Mouse (Mus musculus): ENCODE measurements around the gene Mlph.

The Mlph gene

DNA sequence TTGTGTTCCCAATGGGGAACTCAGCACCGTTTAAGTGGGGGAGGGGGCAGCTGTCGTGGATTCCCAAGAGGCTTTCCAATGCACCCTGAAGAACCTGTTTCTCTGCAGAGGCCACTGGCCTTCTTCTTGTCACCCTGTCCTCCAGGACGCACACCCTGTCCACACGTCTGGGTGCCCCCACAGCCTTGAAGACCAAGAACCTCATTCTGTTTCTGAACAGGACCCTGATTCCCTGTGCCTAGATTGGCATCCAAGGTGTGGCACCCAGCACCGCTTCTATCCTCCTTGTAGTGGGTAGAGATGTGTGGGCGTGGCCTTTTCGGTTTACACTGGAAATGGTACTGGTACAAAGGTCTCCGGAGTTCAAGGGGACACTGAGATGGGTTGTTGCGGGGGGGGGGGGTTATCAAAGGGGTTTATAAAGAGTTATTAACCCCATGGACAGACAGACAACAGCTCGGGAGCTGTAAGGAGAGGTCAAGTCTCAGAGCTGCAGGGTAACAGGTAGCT lies 55.1 kb downstream of the Mlph start:
- DNase-seq (ENCODE audit: low read depth, low spot score): no peak
- Histone ChIP-seq H3K36me3 (ENCODE audit: control insufficient read depth, insufficient read depth, low read length, poor library complexity, severe bottlenecking) (no peaks in the 10 kb centered on the region), H3K27me3 (ENCODE audit: control insufficient read depth, insufficient read depth, low read length, poor library complexity, severe bottlenecking) (no peaks in the 10 kb centered on the region)

DNA sequence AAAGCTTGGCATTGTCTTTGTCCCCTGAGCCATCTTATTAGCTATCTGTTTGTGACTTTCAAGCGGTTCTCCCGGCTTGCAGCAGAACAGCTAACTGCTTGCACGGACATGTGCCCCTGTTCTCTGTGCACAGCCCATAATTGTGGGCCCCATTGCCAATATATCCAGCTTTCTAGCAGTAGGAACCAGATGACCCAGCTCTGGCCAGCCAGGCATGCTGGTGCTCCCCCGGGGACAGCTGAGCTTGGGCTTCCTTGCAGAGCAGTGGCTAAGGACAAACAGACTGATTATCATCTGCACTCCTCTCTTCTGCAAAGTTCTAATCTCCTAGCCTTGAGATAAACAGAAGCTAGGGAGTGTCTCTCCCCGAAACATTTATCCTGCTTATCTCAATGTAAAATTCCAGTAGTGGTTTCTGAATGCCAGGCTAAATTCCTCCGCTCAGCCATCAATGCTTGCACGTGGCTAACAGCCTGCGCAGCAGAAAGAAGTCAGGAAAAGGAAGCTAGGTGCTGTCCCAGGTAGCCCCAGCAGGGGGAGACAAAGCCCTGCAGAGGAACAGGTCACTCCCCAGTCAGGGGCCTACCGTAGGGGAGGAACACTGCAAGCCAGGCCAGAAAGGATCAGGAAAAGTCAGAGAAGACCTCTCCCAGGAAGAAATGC lies 58.2 kb downstream of the Mlph start:
- H3K36me3 ChIP-seq (ENCODE audit: control insufficient read depth, insufficient read depth, low read length, poor library complexity, severe bottlenecking): no peaks in the 10 kb centered on the region
- peak; percentile 79 for DNase-seq (ENCODE audit: low read depth, low spot score)
- no peaks in the 10 kb centered on the region for H3K27me3 ChIP-seq (ENCODE audit: control insufficient read depth, insufficient read depth, low read length, poor library complexity, severe bottlenecking)

DNA sequence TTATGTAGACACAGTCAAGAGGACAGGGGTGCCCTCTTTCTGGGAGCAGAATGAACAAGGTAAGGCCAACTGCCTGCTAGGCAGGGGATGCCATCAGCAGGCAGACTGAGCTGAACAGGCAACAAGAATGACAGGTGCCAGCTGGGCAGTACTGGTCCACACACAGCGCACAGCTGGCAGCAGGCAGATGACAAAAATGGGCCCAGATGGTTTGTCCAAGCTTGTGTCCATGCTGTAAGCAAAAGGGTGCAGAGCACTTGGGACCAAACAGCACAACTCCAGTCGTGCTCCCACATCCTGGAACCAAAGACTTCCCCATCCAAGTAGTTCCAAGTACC lies 58.7 kb downstream of the Mlph start:
- Histone ChIP-seq H3K36me3 (ENCODE audit: control insufficient read depth, insufficient read depth, low read length, poor library complexity, severe bottlenecking) (no peaks in the 10 kb centered on the region), H3K27me3 (ENCODE audit: control insufficient read depth, insufficient read depth, low read length, poor library complexity, severe bottlenecking) (no peaks in the 10 kb centered on the region)
- no peak for DNase-seq (ENCODE audit: low read depth, low spot score)

DNA sequence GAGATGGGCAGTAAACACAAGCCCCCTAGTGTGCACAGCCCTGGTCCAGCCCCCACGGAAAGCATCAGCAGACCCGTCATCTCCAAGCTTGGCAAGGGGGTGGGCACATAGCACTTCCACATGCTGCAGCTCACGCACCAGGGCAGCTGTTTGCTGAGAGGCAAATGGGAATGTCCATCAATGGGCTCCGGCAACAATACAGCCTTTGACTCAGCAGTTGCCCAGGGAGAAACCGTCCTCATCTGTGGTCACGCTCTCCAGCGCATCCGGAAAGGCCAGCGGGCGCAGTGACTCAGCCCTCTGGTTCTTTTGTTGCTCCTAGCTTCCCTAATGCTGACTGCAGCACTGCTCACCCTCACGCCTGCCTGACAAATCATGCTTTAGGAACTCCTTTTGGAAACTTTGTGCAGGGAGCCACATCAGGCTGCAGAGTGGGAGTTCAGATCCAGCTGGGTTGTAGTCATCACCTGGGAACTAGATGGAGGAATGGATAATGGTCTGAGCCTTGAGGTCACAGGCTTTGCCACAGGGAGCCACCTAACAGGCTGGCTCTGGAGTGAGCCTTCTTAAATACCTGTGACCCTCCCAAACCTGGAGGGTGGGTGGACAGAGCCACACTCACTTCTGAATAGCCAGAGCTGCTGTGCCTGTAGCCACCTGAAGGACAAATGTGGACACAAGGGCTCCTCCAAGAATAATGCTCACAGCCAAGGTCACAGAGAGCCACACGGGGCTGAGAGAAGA lies 60.2 kb downstream of the Mlph start:
- H3K27me3 ChIP-seq (ENCODE audit: control insufficient read depth, insufficient read depth, low read length, poor library complexity, severe bottlenecking): no peaks in the 10 kb centered on the region
- DNase-seq (ENCODE audit: low read depth, low spot score): no peak
- no peaks in the 10 kb centered on the region for H3K36me3 ChIP-seq (ENCODE audit: control insufficient read depth, insufficient read depth, low read length, poor library complexity, severe bottlenecking)

DNA sequence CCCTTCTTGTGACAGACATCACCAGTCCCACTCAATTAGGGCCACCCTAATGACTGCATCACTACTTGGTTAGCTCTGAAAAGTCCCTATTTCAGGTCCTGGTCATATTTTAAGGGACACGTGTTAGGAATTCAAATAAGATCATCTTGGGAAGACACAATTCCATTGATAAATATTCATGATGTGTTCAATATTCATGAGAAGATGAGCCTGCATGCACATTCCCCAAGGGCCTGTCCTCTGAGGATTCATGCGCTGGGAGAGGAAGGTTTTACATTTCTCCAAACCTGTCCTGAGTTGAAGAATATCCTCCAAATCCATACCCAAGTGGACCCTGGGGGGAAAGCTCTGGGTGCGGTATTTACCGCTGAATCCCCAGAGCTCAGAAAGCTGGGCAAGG lies 61.1 kb downstream of the Mlph start:
- DNase-seq (ENCODE audit: low read depth, low spot score): no peak
- Histone ChIP-seq H3K27me3 (ENCODE audit: control insufficient read depth, insufficient read depth, low read length, poor library complexity, severe bottlenecking) (no peaks in the 10 kb centered on the region), H3K36me3 (ENCODE audit: control insufficient read depth, insufficient read depth, low read length, poor library complexity, severe bottlenecking) (no peaks in the 10 kb centered on the region)

DNA sequence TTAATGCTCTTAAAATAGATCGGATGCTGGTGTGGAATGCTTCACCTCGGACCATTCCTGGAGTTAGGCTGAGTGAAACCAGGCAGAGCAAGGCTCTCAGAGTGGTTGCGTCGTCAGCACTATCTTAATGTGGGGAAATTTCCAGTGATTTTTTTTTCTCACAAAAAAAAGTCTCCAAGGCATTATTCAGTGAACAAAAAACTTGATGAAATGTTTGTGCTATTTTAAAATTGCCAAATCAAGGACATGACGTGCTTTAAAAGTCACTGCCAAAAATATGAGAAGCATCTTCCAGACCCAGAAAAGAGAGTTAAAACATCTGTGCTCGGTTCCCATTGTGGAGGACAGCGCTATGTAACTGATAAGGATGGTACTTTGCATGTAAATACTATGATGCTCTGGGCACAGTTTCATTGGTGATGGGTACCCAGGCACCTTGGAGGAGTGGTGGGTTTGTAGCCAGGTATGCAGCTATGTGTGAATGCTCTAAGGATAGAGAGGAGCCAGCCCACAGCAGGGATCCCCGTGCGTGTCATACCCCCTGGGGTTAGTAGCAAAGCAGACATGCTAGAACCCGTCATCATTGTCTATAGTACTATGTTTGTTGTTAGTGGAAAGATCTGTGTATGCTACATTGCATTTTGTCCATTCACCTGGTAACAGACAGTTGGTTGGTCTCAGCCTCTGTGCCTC lies 65.9 kb downstream of the Mlph start:
- DNase-seq (ENCODE audit: low read depth, low spot score): no peak
- Histone ChIP-seq H3K27me3 (ENCODE audit: control insufficient read depth, insufficient read depth, low read length, poor library complexity, severe bottlenecking) (no peaks in the 10 kb centered on the region), H3K36me3 (ENCODE audit: control insufficient read depth, insufficient read depth, low read length, poor library complexity, severe bottlenecking) (no peaks in the 10 kb centered on the region)

DNA sequence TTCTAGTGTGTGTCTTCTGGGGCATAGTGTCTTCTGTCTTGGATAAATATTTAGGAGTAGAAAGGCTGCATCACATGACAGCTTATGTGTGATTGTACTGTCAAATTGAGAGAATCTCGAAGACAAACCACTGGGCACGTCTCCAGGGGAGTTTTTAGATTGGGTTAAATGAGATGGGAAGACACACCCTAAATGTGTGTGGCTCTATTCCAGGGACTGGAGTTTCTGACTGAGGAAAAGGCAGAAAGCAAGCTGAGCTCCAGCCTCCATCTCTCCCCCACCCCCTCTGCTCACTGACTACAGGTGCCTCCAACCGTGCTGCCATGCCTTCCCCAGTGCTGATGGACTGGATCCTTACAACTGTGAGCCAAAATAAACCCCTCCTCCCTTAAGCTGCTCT lies 66.5 kb downstream of the Mlph start:
- H3K36me3 ChIP-seq (ENCODE audit: control insufficient read depth, insufficient read depth, low read length, poor library complexity, severe bottlenecking): no peaks in the 10 kb centered on the region
- no peak for DNase-seq (ENCODE audit: low read depth, low spot score)
- H3K27me3 ChIP-seq (ENCODE audit: control insufficient read depth, insufficient read depth, low read length, poor library complexity, severe bottlenecking): no peaks in the 10 kb centered on the region

DNA sequence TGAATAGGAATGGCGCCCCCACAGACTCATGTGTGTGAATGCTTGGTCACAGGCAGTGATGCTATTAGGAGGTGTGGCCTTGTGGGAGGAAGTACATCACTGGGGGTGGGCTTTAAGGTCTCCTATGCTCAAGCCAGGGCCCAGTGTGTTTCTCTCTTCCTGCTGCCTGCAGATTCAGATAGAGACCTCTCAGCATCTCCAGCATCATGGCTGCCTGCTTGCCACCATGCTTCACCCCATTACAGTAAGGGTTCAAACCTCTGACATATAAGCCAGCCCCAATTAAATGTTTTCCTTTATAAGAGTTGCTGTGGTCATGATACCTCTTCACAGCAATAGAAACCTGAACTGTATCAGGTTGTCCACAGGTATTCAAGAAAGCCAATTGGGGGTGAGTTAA lies 81.0 kb downstream of the Mlph start:
- no peaks in the 10 kb centered on the region for H3K36me3 ChIP-seq (ENCODE audit: control insufficient read depth, insufficient read depth, low read length, poor library complexity, severe bottlenecking)
- H3K27me3 ChIP-seq (ENCODE audit: control insufficient read depth, insufficient read depth, low read length, poor library complexity, severe bottlenecking): no peaks in the 10 kb centered on the region
- no peak for DNase-seq (ENCODE audit: low read depth, low spot score)

DNA sequence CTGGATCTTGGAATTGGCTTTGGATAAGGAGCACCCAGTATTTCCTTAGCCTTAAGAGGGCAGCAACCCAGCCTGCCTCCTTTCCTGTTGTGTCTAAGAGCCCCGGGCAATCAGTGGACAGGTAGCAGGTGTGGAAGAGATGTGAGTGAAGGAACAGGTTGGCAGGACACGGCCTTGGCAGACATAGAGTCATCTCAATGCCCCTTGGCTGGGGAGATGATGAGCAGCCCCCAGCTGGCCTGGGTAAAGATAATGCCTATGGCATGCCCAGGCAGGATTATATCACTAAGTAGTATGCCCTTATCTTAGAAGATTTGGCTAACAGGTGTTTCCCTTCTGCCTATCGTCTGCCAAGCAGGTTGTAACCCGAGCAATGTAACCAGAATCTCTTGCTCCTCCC lies 82.3 kb downstream of the Mlph start:
- Histone ChIP-seq H3K36me3 (ENCODE audit: control insufficient read depth, insufficient read depth, low read length, poor library complexity, severe bottlenecking) (no peaks in the 10 kb centered on the region), H3K27me3 (ENCODE audit: control insufficient read depth, insufficient read depth, low read length, poor library complexity, severe bottlenecking) (no peaks in the 10 kb centered on the region)
- no peak for DNase-seq (ENCODE audit: low read depth, low spot score)

DNA sequence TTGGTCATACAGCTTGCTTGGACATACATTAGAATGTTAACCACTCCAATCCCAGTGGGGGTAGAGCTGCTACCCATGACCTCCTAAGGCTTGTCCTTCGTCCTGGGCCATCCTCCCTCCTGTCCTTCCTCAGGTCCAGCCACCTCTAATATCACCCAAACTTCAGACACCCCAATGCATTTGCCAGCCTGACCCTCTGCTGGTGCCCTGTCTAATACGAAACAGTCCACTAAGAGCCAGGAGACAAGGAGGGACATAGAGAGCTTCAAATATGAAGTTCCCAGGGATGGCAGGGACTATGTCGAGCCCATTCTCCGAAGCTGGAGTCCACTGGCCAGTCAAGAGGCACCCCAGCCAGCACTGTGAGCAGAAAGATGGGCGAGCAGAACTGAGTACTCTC lies 82.8 kb downstream of the Mlph start:
- no peaks in the 10 kb centered on the region for H3K27me3 ChIP-seq (ENCODE audit: control insufficient read depth, insufficient read depth, low read length, poor library complexity, severe bottlenecking)
- DNase-seq (ENCODE audit: low read depth, low spot score): no peak
- H3K36me3 ChIP-seq (ENCODE audit: control insufficient read depth, insufficient read depth, low read length, poor library complexity, severe bottlenecking): no peaks in the 10 kb centered on the region

DNA sequence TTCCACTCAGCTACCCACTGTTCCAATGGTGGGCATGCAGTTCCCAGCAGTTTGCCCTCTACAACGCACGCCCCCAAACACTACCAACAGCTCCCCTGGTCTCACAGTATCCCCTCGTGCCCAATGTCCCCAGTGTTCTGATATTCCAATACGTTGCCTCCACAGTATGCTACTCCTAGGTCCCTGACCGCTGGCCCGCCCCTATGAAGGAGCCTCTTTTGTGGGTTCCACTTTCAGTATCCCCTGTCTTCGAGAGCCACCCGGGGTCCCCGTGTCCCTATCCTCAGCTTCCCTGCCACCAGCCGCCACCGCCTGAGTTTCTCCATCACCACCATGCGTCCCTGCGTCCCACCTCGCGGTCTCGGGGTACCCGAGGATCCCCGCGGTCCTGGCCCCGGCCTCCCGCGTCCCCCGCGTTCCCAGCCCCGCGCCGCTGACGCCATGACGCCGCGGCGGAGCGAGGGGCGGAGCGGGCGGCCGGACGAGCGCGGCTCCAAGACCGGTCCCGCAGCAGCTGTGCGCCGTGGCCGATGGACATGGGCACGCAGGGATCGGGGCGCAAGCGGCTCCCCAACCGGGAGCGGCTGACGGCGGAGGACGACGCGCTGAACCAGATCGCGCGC lies 83.5 kb downstream of the Mlph start, which contains the start of gene Lrrfip1:
Gene Lrrfip1, plus strand, starts transcription at position 470 of the 623 bp plus-strand sequence.
- DNase-seq (ENCODE audit: low read depth, low spot score): no peak
- Histone ChIP-seq H3K27me3 (ENCODE audit: control insufficient read depth, insufficient read depth, low read length, poor library complexity, severe bottlenecking) (no peaks in the 10 kb centered on the region), H3K36me3 (ENCODE audit: control insufficient read depth, insufficient read depth, low read length, poor library complexity, severe bottlenecking) (no peaks in the 10 kb centered on the region)

DNA sequence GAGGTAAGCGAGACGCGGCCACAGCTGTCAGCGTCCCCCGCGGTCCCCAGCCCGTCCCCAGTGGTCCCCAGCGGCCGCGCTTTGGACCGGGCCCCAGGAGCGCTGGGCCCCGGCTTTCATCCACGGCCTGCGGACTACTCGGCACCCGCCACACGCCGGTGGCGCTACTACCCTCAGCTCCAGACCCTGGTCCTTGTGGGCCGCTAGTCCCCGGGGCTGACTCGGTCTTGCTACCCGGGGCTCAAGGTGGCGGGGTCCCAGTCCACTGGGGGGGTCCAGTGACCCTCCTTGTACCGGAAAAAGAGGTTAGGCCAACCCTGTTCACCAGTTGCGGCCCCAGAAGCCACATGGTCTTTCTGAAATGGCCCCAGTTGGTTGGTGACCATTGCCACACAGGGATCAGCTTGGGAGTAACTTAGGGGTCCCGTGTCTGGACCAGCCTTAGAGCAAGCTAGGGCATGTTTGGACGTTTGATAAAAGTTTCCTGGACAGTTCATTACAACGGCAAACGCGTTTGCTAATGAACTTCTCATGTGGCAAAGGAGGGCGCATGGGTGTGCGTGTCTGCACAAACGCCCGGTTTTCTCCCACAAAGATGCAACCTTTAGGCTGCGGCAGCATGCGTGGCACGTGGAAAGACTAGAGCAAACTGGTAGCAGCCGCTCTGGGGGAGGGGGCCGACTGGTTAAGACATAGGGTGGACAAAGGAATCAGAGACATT lies 84.2 kb downstream of the Mlph start:
- Histone ChIP-seq H3K36me3 (ENCODE audit: control insufficient read depth, insufficient read depth, low read length, poor library complexity, severe bottlenecking) (no peaks in the 10 kb centered on the region), H3K27me3 (ENCODE audit: control insufficient read depth, insufficient read depth, low read length, poor library complexity, severe bottlenecking) (no peaks in the 10 kb centered on the region)
- no peak for DNase-seq (ENCODE audit: low read depth, low spot score)

DNA sequence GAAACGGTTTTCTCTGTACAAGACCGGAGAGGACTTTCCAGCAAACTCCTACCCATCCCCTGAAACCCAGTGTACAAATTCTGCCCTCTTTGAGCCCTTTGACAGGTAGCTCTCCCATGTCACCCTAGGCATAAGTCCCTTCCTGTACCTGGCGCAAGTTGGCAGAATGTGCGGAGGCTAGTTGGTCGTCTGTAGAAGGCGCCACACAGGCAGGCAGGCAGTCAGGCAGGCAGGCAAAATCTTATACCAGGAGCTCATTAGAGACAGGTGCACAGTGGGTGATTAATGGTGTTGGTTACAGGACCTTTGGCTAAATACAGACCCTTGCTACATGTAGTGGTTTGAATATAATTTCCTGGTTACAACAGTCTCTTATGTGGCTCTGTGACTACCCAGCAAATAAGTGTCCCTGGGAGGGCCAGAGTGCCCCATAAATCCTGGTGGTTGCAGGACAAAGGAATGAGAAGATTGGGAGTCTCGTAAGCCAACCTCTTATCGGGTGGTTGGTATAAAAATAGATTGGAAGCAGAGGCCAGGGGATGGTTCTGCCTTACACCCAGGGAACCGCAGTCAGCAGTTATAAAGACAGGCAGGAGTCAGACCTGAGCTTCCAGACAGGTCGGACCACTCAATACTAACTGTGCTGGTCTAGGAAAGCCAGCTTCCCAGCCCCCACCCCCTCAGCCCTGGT lies 85.2 kb downstream of the Mlph start:
- H3K36me3 ChIP-seq (ENCODE audit: control insufficient read depth, insufficient read depth, low read length, poor library complexity, severe bottlenecking): no peaks in the 10 kb centered on the region
- DNase-seq (ENCODE audit: low read depth, low spot score): no peak
- no peaks in the 10 kb centered on the region for H3K27me3 ChIP-seq (ENCODE audit: control insufficient read depth, insufficient read depth, low read length, poor library complexity, severe bottlenecking)

Data from splenic B cell, adult 2 months (primary cell).